Mouse (Mus musculus) lung, postnatal 0 days (tissue): ENCODE data around the gene Fam241b.

ENCODE experiments used
- CTCF ChIP-seq: IDR thresholded peaks from 2 replicates; pipeline ENCODE4 v1.5.1; 2016; ENCODE audit warnings: antibody characterized with exemption, mild to moderate bottlenecking
- EP300 ChIP-seq: IDR thresholded peaks from 2 replicates; pipeline ENCODE4 v1.6.1; 2016; ENCODE audit warnings: antibody characterized with exemption, mild to moderate bottlenecking, control low read depth

DNA sequence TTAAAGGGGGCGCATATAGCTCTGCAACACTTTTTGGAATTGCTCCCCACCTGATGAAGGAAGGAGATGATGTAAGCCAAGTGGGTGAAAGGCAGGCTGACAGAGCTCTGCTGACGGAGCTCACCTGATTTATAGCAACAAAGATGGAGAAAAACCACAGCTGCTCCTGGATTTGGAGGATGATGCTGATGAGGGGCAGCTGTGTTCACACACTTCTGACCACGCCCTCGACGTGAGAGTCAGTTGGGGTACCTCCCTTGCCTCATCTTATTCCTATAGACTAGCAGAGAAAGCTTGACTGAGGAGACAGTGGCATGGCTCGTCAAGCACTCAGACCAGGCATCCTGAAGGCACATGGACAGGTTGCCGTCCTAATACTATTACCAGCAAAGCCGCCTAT, at the start of gene Fam241b:
- TF ChIP-seq CTCF (no peak), EP300 (no peak)
